Mouse (Mus musculus): Measurements from ENCODE around the gene Med19.
"Not testable (repeated sequence)": the region's sequence is repeated elsewhere in the genome, so short reads cannot be mapped to it uniquely, and the experiment has no call there.

The Med19 gene

DNA sequence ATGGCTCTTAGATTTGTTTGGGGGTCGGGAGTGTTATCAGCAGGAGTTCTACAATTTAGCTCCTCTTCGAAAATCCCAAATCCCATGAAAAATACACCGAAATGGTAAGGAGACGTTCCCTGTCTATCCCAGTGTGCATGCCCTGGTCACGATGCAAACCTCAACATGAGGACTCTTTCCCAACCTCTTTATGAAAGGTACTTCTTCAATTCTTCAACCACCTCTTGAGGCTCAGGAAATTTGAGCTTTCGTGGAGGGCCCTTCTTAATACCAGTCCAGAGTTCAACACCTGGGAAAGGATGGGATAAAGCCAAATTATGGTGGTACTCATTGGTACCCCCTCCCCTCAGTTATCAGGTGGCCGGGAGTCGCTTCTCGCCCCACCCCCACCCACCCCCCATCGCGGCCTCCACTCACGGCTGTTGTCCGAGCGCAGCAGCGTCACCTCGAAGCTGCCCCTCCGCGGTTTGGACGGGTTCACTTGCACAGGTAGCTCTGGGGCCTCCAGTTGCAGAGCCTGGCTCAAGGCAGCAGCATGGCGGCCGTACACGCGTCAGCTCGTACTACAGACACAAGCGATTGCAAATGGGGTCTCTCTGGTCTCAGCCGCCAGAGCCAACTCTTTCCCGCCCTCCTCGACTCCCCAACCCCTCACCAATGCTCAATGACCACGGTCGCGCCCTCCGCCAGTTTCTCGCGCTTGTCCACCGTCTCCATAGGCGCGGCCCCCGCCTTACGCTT, 8.2 kb upstream of the Med19 start:
- DNase-seq = peak; percentile 35

- peak; percentile 82 for DNase-seq
Measured at GRCm38 (mm10) chr2:84670569-84670933, 7.7 kb upstream of the Med19 start, which contains the start of gene Selenoh. TSS of gene Selenoh (minus strand) at chr2:84670770.

GRCm38 (mm10) chr2:84671535-84671934, 6.7 kb upstream of the Med19 start:
- DNase-seq = not testable (repeated sequence)

DNA sequence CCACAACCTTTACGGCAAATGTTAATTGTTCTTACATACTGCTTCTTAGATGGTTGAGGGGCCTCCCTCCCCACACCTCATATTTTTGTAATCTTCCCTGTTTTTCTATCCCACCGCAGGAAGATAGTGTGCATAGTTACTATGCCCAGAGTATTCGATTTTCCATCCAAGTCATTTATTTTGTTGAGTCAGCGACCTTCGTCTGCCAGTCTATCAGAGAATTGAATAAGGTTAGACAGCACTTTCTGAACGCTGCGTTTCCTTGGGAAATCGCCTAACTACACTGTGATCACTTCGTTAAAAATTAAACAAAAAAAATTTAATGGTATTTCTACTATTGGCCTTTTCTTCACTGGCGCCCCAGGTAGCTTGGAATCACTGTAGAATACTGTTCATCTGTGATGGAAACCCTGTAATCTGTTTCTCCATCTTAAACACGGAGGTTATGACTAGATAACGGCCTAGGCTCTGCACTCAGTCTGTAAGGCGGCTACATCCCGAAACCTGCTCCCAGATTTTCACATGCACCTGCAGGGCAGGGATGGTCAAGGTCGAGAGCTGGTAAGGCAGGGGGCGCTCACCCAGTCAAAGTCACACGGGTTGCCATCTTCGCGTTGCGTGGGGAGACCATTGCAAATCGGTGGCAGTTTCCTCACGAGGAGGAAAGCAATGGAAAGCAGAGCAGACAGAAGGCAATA, 783 bp upstream of the Med19 start:
- no peak for DNase-seq

- DNase-seq = no peak
Measured at GRCm38 (mm10) chr2:84679016-84679415, 814 bp downstream of the Med19 start, which contains the start of gene Tmx2. TSS of gene Tmx2 (minus strand) at chr2:84679140.

DNA sequence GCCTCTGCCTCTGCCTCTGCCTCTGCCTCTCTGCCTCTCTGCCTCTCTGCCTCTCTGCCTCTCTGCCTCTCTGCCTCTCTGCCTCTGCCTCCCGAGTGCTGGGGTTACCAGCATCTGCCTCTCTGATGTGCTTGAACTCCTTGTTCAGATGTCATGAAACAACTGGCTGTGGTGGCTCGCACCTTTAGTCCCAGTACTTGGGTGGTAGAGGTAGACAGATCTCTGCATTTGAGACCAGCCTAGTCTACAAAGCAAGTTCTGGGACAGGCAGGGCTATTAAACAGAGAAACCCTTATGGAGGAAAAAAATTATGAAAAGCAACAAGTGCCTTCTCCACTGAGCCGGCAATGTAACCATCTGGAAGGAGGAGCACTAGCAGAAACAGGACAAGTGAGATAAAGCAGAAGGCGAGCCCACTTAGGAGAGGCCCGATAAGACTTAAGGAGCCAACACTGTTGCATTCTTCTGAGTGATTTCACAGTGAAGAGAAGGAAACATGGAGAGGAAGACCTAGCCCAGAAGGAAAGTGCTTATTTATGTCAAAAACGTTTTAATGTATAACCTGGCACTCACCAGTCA, 4.5 kb downstream of the Med19 start:
- DNase-seq = no peak

DNA sequence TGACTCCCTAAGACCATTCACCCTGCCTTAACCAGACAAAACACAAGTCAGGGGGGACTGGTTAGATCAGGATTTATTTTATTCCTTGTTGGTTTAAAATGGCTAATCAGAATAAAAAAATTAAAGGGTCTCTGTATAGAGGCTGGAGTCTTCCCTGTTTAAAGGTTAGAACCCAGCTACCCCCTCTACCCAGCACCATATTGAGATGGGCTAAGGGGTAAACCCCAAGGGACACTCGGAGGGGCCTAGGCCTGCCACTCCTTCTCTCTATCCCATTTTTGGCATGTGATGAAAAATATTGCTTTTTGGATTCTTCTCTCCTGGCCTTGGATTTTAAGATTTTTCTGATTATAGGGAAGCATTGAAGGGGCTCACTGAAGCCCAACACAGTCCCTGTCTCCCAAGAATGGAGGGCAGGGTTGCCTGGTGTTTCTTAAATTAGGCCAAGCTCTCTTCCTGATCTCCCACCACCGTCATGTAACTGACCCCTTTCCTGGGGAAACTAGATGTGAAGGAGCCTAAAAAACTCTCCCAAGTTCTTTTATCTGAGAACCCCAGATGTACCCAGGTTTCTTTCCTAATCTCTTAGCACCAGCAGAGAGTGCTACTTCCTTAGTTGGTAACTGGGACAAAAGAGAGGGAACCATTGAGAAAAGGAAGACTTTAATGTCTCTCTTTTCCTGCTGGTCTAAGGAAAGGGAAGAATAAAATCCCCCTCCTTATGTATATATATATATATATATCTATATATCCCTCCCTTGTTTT, 10.1 kb downstream of the Med19 start:
- no peak for DNase-seq

DNA sequence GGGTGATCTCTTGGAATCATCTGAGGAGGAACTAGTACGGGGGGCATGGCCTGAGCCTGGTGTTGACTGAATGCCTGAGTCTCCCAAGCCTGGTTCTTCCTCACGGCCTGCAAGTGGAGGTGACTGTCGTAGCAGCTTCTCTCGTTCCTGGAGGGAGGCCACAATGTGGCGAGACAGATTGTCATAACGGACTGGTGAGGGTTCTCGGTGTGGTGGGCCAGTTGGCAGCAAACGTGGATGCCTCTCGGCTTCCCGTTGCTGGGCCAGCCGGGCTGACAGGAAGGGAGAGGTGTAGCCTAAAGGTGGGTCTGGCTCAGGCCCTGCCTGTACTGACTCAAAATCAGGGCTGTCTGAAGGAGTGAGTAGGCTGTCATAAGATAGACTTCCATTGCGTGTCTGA, 11.8 kb downstream of the Med19 start:
- no peak for DNase-seq

DNA sequence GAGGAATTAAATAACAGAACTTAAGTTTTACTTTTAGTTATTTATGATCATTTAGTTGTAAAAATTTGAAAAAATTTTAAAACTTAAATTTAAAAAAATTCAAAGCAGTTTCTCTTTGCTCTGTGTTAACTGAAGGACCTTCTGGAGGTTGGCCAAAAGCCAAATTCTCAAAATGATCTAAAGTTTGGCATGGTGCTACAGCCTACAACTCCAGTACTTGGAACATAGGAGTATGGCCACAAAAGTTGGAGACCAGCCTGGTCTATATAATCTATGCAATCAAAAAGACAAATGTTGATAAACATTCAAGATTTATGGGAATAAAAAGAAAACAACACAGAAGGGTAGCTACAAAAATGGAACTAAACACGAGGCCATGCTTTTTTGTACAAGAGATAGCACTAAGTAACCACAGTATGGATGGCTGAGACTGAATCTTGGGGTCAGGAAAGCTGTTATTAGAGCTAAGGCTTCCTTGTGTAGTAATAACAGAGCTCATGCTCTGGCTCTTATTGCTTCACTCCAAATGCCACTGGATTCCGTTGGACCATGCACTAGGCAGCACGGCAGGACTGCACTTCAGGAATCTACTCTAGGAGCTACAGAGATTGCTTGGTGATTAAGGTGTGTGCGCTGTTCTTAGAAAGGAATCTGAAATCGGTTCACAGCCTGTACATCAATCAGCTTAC, 16.9 kb downstream of the Med19 start:
- no peak for DNase-seq

- no peak for DNase-seq
Measured at GRCm38 (mm10) chr2:84703497-84703896, 25.3 kb downstream of the Med19 start.

DNA sequence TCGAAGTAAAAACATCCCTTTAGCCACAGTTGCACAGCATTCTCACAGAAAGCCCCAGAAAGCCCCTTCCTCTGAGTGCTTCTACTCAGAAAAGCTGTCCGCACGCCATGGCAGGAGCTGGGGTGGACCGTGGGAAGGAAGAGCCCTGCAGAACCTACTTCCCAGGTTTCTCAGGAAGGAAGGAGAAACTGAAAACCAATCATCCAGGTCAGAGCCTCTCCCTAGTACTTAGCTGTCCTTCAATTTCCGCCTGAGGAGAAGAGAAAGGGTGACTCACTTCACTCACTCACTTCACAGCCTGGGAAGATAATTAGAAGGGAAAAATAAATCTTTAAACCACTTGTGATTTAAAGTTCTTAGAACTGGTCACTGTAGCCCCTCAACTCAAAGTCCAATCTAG, 26.1 kb downstream of the Med19 start:
- DNase-seq = no peak

DNA sequence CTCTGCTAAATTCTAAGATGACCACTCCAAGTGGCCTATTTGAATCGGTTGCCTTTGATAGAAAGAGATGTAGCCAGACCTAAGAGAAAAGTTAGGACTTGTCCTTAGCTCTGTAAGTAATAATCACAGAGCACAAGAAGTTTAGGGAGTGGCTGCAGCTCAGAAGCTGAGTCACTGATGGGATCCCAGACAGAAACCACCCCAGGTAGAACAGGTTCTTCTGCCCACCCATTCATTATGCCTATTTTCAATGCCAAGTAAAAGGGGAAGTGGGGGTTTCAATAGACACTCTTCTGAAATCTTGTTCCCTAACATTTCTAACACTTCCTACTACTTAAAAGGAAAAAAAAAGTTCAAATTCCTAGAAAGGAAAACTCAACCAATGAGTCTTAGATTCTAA, 27.1 kb downstream of the Med19 start:
- no peak for DNase-seq

- DNase-seq = no peak
Measured at GRCm38 (mm10) chr2:84707523-84707922, 29.3 kb downstream of the Med19 start.

- DNase-seq = no peak
Measured at GRCm38 (mm10) chr2:84711898-84712297, 33.7 kb downstream of the Med19 start.

DNA sequence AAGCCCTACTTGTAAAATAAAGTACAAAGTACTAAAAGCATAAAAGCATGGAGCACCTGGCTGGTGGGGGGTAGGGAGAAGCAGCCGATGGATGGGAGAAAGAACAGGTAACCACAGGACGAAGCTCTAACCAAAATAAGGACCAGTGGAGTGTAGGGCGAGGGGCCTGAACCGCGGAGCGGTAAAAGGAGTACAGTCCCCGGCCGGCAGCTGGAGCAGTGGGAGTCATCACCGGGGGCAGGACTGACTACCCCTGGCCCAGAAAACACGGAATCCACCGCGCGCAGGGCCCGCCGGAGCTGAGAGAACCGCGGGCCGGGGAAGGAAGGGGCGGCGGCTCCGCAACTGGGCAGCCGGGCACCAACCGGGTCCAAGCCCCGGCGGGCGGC, 36.2 kb downstream of the Med19 start:
- no peak for DNase-seq

DNA sequence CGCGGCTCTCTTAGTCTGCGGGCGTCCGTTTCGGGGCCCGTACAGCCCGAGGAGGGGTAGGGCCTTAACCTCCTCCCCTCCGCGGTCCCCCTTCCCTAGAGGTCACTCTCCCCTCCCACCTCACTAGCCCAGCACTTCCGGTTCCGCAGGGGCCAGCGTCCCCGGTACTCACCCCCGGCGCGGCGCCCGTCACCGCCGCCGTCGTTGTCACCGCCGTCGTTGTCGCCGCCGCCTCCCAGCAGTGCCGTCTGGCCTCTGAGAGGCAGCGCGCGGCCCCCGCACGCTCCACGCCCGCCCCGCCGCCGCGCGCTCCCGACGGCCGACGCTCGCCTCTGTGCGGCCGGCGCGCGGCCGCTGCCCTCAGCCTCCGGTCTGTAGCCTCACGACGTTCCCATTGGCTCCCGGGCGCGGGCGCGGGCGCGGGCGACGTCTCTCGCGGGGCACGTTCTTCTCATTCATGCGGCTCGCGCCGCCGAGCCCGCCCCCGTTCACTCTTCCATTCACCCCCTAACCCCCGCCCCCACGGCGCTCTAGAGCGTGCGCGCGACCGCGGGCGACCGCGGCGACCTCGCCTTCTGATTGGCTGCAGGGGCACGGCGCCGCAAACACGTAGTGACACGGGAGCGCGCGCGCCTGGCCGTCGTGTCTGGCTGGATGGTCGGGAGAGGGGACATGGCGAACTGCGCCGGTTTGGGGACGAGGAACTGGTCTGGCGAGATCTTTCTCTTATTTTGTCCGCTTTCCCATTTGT, 36.8 kb downstream of the Med19 start, which contains the start of gene Zdhhc5:
Gene Zdhhc5 (minus strand): TSS at position 370 of the 751 bp plus-strand sequence.
- DNase-seq = peak; percentile 98

GRCm38 (mm10) chr2:84715562-84716361, 37.6 kb downstream of the Med19 start:
- DNase-seq = peak; percentile 61

- no peak for DNase-seq
Measured at GRCm38 (mm10) chr2:84716423-84717355, 38.5 kb downstream of the Med19 start.

GRCm38 (mm10) chr2:84717357-84717756, 39.2 kb downstream of the Med19 start:
- no peak for DNase-seq

DNA sequence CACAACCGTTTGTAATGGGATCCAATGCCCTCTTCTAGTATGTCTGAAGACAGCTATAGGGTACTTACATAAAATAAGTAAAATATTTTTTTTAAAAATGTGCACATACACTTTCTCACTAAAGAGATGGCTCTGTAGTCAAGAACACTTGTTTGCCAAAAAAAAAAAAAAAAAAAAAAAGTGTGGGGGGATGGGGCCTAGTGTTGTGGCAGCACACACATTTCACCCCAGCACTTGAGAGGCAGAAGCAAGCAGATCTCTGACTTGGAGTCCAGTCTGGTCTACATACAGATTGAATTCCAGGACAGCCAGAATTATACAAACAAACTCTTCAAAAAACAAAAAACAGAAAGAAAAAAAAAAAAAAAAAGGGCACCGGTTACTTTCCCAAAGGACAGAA, 42.5 kb downstream of the Med19 start:
- no peak for DNase-seq

Data from lung, postnatal 14 days (tissue).